Mouse (Mus musculus) CD4-positive helper T cell, adult 2 months (primary cell): ENCODE data around the gene Gpr160.

Source experiments
- DNase-seq: peaks from one replicate; pipeline ENCODE4 v3.0.0-alpha.2; 2012; ENCODE audit warnings: low read depth, missing footprints, low spot score

Gene Gpr160

GRCm38 (mm10) chr3:30899407-30899806 lies 43.7 kb downstream of the Gpr160 start:
- DNase-seq: no peak

GRCm38 (mm10) chr3:30904658-30905057 lies 48.9 kb downstream of the Gpr160 start:
- DNase-seq: no peak

- no peak for DNase-seq
These were observed 61.4 kb downstream of the Gpr160 start for GRCm38 (mm10) chr3:30917160-30917559.

DNA sequence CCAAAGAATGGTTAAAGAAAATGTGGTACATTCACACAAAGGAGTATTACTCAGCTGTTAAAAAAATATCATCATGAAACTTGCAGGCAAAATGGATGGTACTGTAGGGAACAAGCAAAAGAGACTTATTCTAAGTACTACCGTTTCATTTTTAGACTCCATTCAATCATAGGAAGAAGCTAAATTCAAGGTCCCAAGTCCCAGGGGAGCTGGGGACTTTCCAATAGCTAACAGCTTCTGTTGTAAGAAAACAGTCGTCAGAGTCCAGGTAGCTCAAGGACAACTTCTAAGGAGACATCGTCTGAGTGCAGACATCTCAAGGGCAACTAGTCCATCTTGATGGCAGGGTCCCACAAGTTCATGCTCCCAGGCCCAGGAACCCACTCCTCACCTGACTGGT lies 71.9 kb downstream of the Gpr160 start:
- no peak for DNase-seq

DNA sequence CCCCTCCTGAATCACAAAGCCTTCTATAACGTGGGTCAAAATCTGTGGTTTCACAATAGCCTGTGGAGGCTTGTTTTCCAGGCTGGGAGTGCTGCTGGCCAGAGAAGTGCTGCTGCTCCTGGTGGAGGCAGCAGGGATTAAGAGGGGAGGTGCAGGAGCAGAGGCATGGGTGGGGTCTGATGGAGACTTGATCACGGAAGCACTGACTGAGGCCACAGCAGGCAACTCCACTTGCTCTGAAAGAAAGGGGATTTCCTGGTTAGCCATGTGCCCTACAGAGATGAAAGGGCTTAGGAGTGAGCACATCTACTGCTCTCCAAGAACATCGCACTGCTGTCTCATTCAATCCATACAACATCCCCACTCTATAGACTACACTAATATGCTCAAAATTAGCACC lies 74.1 kb downstream of the Gpr160 start:
- DNase-seq: peak; percentile 25

GRCm38 (mm10) chr3:30934384-30934783 lies 78.6 kb downstream of the Gpr160 start:
- DNase-seq: no peak
